Mouse (Mus musculus) kidney, adult 2 months (tissue): ENCODE measurements around the gene Dmac2.

Source experiments
- CTCF ChIP-seq: fragments of 200-500 bp; conservative IDR thresholded peaks from 2 replicates; pipeline ENCODE4 v1.5.1; 2011; ENCODE audit warnings: low read depth, mild to moderate bottlenecking, control low read depth, low read length, moderate library complexity, mixed read lengths; ENCODE audit not compliant: insufficient read depth, insufficient read length
- POLR2A ChIP-seq: fragments of 200-500 bp; IDR thresholded peaks from one replicate; pipeline ENCODE4 v1.6.1; 2011; ENCODE audit warnings: low read depth, low read length, control low read depth

GRCm38 (mm10) chr7:25620751-25621150 is 1.5 kb downstream of the Dmac2 start:
- no peak for TF ChIP-seq POLR2A
- no peak for TF ChIP-seq CTCF
